In the genomic region with DNA sequence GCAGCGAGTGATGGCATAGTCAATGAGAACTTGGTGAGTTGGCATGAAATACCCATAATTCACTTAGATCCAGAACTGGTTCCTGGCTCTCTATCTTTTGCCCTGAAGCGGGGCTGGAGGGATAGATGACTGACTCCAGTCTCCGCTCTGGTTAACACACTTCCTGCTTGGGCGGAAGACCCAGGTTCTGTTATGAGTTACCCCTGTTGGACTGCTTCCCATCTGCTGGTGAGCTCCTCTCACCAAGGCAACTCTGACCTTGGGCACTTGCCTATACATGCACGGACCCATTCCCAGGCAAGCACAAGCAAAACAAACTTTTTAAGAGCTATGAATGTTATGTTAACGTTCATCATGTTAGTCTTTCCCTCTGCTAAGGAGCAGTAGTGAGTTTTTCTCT, we compare ENCODE assay signal across 8 mouse cellular contexts. TPM values are rescaled to one million over a fixed set of nuclear protein-coding genes. Genes with fewer than 3 reads are reported as not detected.
A peak's percentile ranks its signal among the peaks of the same experiment; 100 is the strongest.
DNase-seq lines count a peak whose midpoint lies in the region; ATAC-seq lines count a peak whose summit lies in the region.

No protein-coding gene starts in this region.

- peaks cover 21% of the 10 kb centered on the region for H3K4me1 ChIP-seq in hindbrain, embryonic 15.5 days (replicated peaks)

- H3K36me3 ChIP-seq in hindbrain, embryonic 15.5 days, result no peaks in the 10 kb centered on the region

- no peaks in the 10 kb centered on the region for H3K9me3 ChIP-seq in hindbrain, embryonic 15.5 days

- no peak for ATAC-seq in hindbrain, embryonic 15.5 days (ENCODE audit: low FRiP score, low read depth)

- peak overlapping the region; percentile 93 for H3K4me3 ChIP-seq in hindbrain, embryonic 15.5 days

- no peak overlapping the region for H3K9ac ChIP-seq in hindbrain, embryonic 15.5 days

- WGBS in hindbrain, embryonic 15.5 days, result 23% methylated on average over 6 of the region's 6 CpGs

- DNase-seq in kidney, postnatal 10 days, result peak; percentile 43
- DNase-seq in kidney, adult 11 months, result no peak
- peak; percentile 21 to 38 for DNase-seq in adrenal gland, postnatal 36 days
- DNase-seq in naive thymus-derived CD4-positive, alpha-beta T cell, adult 2 months (ENCODE audit: low read depth), result peak; percentile 47
- DNase-seq in right cerebral cortex, postnatal 36 days (ENCODE audit: low spot score in 2 of 2), result no peak
- no peak for DNase-seq in cerebellum, adult 18-20 months
- no peak for DNase-seq in heart, postnatal 4 days

- peak overlapping the region; percentile 93 for H3K4me2 ChIP-seq in hindbrain, embryonic 15.5 days

- no peak overlapping the region for H3K27ac ChIP-seq in hindbrain, embryonic 15.5 days (replicated peaks)

- peaks cover 9% of the 10 kb centered on the region for H3K27me3 ChIP-seq in hindbrain, embryonic 15.5 days

RNA-seq across cellular contexts. Expression of a gene that starts 1.4 kb away (rescaled TPM):
- total RNA-seq in adrenal gland, postnatal 36 days (2021), result 10 to 100 TPM; 17.3 to 23.5 TPM
- polyA plus RNA-seq in hindbrain, embryonic 15.5 days (2015; fragmentation: Nextera tagmentation; extraction: Ambion mirVana), result 64.0 and 73.5 TPM in 2 replicates
- total RNA-seq in heart, postnatal 4 days (2021), result 100 to 1,000 TPM; 166 to 174 TPM

RNA-seq across cellular contexts. Expression of a gene that starts 27.8 kb away (rescaled TPM):
- 1 to 10 TPM; 1.7 to 2.6 TPM for total RNA-seq in adrenal gland, postnatal 36 days (2021)
- polyA plus RNA-seq in hindbrain, embryonic 15.5 days (2015; fragmentation: Nextera tagmentation; extraction: Ambion mirVana), result 1.3 and 1.6 TPM in 2 replicates
- total RNA-seq in heart, postnatal 4 days (2021), result 1 to 10 TPM; 2.8 to 3.4 TPM

RNA-seq across cellular contexts. Expression of a gene that starts 58.3 kb away (rescaled TPM):
- 10 to 100 TPM; 12.8 to 14.2 TPM for total RNA-seq in adrenal gland, postnatal 36 days (2021)
- 14.3 TPM in 2 replicates for polyA plus RNA-seq in hindbrain, embryonic 15.5 days (2015; fragmentation: Nextera tagmentation; extraction: Ambion mirVana)
- 10 to 100 TPM; 32.6 to 35.8 TPM for total RNA-seq in heart, postnatal 4 days (2021)

Comparison
In these comparisons a context has a peak if more than half of its experiments do, and no peak if none do; other contexts are left out.
1. DNase-seq: peak in kidney, postnatal 10 days (single experiment), adrenal gland, postnatal 36 days (2 of 2) and naive thymus-derived CD4-positive, alpha-beta T cell, adult 2 months (single experiment); none in kidney, adult 11 months (single experiment), right cerebral cortex, postnatal 36 days (0 of 2), cerebellum, adult 18-20 months (0 of 2) and heart, postnatal 4 days (single experiment).
2. RNA of a gene that starts 1.4 kb away (total RNA-seq): 166 to 174 TPM in heart, postnatal 4 days; 17.3 to 23.5 TPM in adrenal gland, postnatal 36 days; every median in the first group is over 4 times any median in the second.